Mouse (Mus musculus) MEL (cell line): ENCODE data around the gene Tm4sf4.

Experiments used
- CTCF ChIP-seq, 3 experiments: IDR thresholded peaks in 2 of 3; conservative IDR thresholded peaks in 1 of 3; 2 replicates each; pipeline ENCODE4 v1.5.1; 2011 to 2012; ENCODE audit warnings: low read length in 3 of 3, low read depth in 2 of 3, mild to moderate bottlenecking in 2 of 3, improper control_type of control experiment in 1 of 3, inconsistent platforms in 1 of 3, mixed read lengths in 1 of 3, moderate library complexity in 1 of 3; ENCODE audit not compliant: control insufficient read depth in 1 of 3, insufficient read depth in 1 of 3, poor library complexity in 1 of 3, severe bottlenecking in 1 of 3
- E2F4 ChIP-seq: IDR thresholded peaks from 2 replicates; pipeline ENCODE4 v1.6.1; 2011; ENCODE audit warnings: low read depth, low read length, improper control_type of control experiment, borderline replicate concordance
- EP300 ChIP-seq, 2 experiments: IDR thresholded peaks; 2 replicates each; pipeline ENCODE4 v1.6.1; 2011; ENCODE audit warnings: improper control_type of control experiment in 2 of 2, low read length in 2 of 2, low read depth in 1 of 2, mild to moderate bottlenecking in 1 of 2
- GATA1 ChIP-seq: IDR thresholded peaks from 2 replicates; pipeline ENCODE4 v1.6.1; 2011; ENCODE audit warnings: low read depth, low read length, improper control_type of control experiment
- HCFC1 ChIP-seq: IDR thresholded peaks from 2 replicates; pipeline ENCODE4 v1.6.1; 2012; ENCODE audit warnings: low read depth, mild to moderate bottlenecking, inconsistent platforms, low read length, improper control_type of control experiment, moderate library complexity
- MAFK ChIP-seq: IDR thresholded peaks from 2 replicates; pipeline ENCODE4 v1.6.1; 2011; ENCODE audit warnings: low read depth, mild to moderate bottlenecking, low read length, improper control_type of control experiment, borderline replicate concordance
- MEF2A ChIP-seq: IDR thresholded peaks from 2 replicates; pipeline ENCODE4 v1.6.1; 2014; ENCODE audit warnings: low read depth, mild to moderate bottlenecking, inconsistent platforms, low read length, improper control_type of control experiment; ENCODE audit not compliant: poor library complexity, insufficient replicate concordance, severe bottlenecking; ENCODE audit errors: extremely low read depth
- MYC ChIP-seq: IDR thresholded peaks from 2 replicates; pipeline ENCODE4 v1.6.1; 2011; ENCODE audit warnings: low read depth, mild to moderate bottlenecking, low read length, improper control_type of control experiment, moderate library complexity
- POLR2A ChIP-seq, 2 experiments: IDR thresholded peaks; 2 replicates each; pipeline ENCODE4 v1.6.1; 2011 to 2012; ENCODE audit warnings: low read length in 2 of 2, mild to moderate bottlenecking in 2 of 2, control low read depth in 1 of 2, improper control_type of control experiment in 1 of 2, low read depth in 1 of 2, moderate library complexity in 1 of 2; ENCODE audit not compliant: control insufficient read depth in 1 of 2, insufficient read depth in 1 of 2, poor library complexity in 1 of 2
- RCOR1 ChIP-seq: IDR thresholded peaks from 2 replicates; pipeline ENCODE4 v1.6.1; 2012; ENCODE audit warnings: low read depth, mild to moderate bottlenecking, inconsistent platforms, low read length, improper control_type of control experiment
- TAL1 ChIP-seq: IDR thresholded peaks from 2 replicates; pipeline ENCODE4 v1.6.1; 2012; ENCODE audit warnings: mild to moderate bottlenecking, inconsistent platforms, low read length, moderate library complexity, mixed read lengths
- TBP ChIP-seq: IDR thresholded peaks from 2 replicates; pipeline ENCODE4 v1.8.0; 2011; ENCODE audit warnings: low read depth, low read length, improper control_type of control experiment
- USF1 ChIP-seq: IDR thresholded peaks from 2 replicates; pipeline ENCODE4 v1.6.1; 2014; ENCODE audit warnings: low read depth, mild to moderate bottlenecking, inconsistent platforms, low read length, improper control_type of control experiment, moderate library complexity
- ZNF384 ChIP-seq: IDR thresholded peaks from 2 replicates; pipeline ENCODE4 v1.6.1; 2012; ENCODE audit warnings: low read depth, mild to moderate bottlenecking, inconsistent platforms, low read length, improper control_type of control experiment

- TF ChIP-seq RCOR1, result no peak
- no peak for TF ChIP-seq POLR2A (IDR thresholded peaks at IDR 0.05; ENCODE audit: control insufficient read depth in 1 of 2, insufficient read depth in 1 of 2, low read depth in 1 of 2, low read length in 2 of 2, poor library complexity in 1 of 2)
- TF ChIP-seq TBP, result no peak
- TF ChIP-seq E2F4, result no peak
- TF ChIP-seq EP300 (IDR thresholded peaks at IDR 0.05; ENCODE audit: low read depth in 1 of 2, low read length in 2 of 2), result no peak
- TF ChIP-seq HCFC1, result no peak
- TF ChIP-seq MYC, result no peak
- TF ChIP-seq TAL1, result no peak
- no peak for TF ChIP-seq CTCF (IDR thresholded peaks at IDR 0.05 in 2 of 3, conservative IDR thresholded peaks at IDR 0.05 in 1 of 3; ENCODE audit: control insufficient read depth in 1 of 3, insufficient read depth in 1 of 3, low read depth in 2 of 3, low read length in 3 of 3, poor library complexity in 1 of 3, severe bottlenecking in 1 of 3)
- TF ChIP-seq GATA1, result no peak
- no peak for TF ChIP-seq MEF2A
- TF ChIP-seq MAFK, result no peak
- no peak for TF ChIP-seq ZNF384
- no peak for TF ChIP-seq USF1
Measured at GRCm38 (mm10) chr3:57458652-57459051, 33.5 kb downstream of the Tm4sf4 start.
